Mouse (Mus musculus) heart, embryonic 15.5 days (tissue): ENCODE results near the gene Ddx54. TPM values are rescaled to one million over a fixed set of nuclear protein-coding genes. Genes with fewer than 3 reads are reported as not detected.

Experiments used
- ATAC-seq: fragments of 200-750 bp; cut with Nextera tagmentation; replicated peaks from 2 replicates; pipeline ENCODE4 v1.8.0; 2017; ENCODE audit warnings: low read depth, moderate TSS enrichment; ENCODE audit not compliant: insufficient number of reproducible peaks, insufficient read depth, low FRiP score
- H3K27ac ChIP-seq: fragments of 300-500 bp; sonication (generic); 2 replicates; pipeline ENCODE4 v1.5.1; 2015; ENCODE audit warnings: mild to moderate bottlenecking, inconsistent platforms
- H3K27me3 ChIP-seq: fragments of 300-500 bp; sonication (generic); 2 replicates; pipeline ENCODE4 v1.6.1; 2015; ENCODE audit warnings: inconsistent platforms
- H3K36me3 ChIP-seq: fragments of 300-500 bp; sonication (generic); 2 replicates; pipeline ENCODE4 v1.6.1; 2015; ENCODE audit warnings: mild to moderate bottlenecking, inconsistent platforms
- H3K4me1 ChIP-seq: fragments of 300-500 bp; sonication (generic); replicated peaks from 2 replicates; pipeline ENCODE4 v1.6.1; 2015; ENCODE audit warnings: inconsistent platforms
- H3K4me2 ChIP-seq: fragments of 300-500 bp; sonication (generic); 2 replicates; pipeline ENCODE4 v1.6.1; 2015; ENCODE audit warnings: inconsistent platforms, mild to moderate bottlenecking, moderate library complexity
- H3K4me3 ChIP-seq: fragments of 300-500 bp; sonication (generic); 2 replicates; pipeline ENCODE4 v1.5.1; 2015; ENCODE audit warnings: mild to moderate bottlenecking, inconsistent platforms
- H3K9ac ChIP-seq: fragments of 300-500 bp; sonication (generic); 2 replicates; pipeline ENCODE4 v1.6.1; 2015; ENCODE audit warnings: mild to moderate bottlenecking, inconsistent platforms
- H3K9me3 ChIP-seq: fragments of 300-500 bp; sonication (generic); replicated peaks from 2 replicates; pipeline ENCODE4 v1.6.1; 2016; ENCODE audit warnings: inconsistent platforms
- WGBS: fragments of 180-500 bp; shearing (Covaris S2); methylation state at CpG from one replicate; pipeline ENCODE4 v1.1.7; 2015; ENCODE audit warnings: mixed read lengths; 5-methylcytosine and 5-hydroxymethylcytosine counted together
- polyA plus RNA-seq: library from polyadenylated mRNA; unstranded; fragments of >200 nt; fragmentation: Nextera tagmentation; extraction: Ambion mirVana; gene quantifications from 2 replicates; pipeline ENCODE4 v1.2.1, GENCODE M21; 2015

Ddx54 gene
- polyA plus RNA-seq, 1 experiment from 2014 or later: 23.4 TPM

DNA sequence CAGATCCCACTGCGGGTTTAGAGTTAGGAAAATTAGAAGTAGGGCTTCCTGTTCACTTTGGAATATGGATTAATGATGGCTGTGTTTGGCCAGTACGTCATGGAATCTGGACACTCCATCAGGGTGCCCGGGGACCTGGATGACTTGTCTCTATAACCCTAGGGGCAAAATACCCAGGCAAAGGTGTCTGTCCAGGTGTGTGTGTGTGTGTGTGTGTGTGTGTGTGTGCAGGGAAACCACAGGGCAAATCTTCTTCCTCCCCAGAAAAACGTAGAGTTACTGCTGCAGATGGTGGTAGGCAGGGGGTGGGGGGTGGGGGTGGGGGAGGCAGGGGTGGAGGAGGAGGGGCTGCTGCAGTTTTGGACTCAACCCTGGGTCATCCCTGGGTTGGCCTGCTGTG, 34.8 kb downstream of the Ddx54 start:
- Histone ChIP-seq H3K36me3 (no peaks in the 10 kb centered on the region), H3K27me3 (peaks cover 56% of the 10 kb centered on the region), H3K4me3 (no peak overlapping the region), H3K4me1 (peaks cover 24% of the 10 kb centered on the region), H3K27ac (no peak overlapping the region), H3K4me2 (no peak overlapping the region), H3K9me3 (no peaks in the 10 kb centered on the region), H3K9ac (no peak overlapping the region)
- ATAC-seq: no peak
- 61% methylated on average over 4 of the region's 4 CpGs for WGBS

DNA sequence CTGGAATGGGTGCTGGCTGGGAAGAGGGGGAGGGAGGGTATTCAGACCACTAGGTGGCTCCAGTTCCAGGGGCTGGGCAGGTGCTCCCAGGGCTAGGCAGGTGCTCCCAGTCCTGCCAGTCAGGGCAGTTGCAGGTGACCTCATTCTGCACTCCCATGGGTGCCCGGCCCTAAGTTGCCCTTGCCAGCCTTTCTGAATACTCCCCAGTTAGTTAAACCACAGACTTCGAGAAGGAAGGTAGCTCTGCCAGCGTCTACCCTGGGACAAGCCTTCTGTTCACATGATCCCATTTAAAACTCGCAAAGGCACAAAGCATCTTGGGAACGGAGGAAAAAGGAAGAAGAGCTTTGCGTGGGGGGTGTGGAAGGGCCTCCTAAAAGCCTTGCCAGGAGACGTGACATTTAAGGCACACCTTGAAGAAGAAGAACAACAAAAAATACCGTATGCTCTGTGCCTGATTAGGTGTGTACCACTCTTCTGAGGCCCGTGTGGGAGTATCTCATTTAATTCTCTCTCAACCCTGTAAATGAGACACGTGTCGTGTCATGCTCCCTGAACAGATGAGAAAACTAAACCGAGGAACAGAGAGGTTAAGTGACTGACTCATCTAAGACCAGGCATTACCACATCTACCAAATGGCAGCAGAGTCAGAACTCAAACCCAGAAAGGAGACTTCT, 35.4 kb downstream of the Ddx54 start:
- ATAC-seq: no peak
- Histone ChIP-seq H3K9ac (no peak overlapping the region), H3K4me2 (peak overlapping the region; percentile 68), H3K27me3 (peaks cover 58% of the 10 kb centered on the region), H3K27ac (no peak overlapping the region), H3K4me3 (peak overlapping the region; percentile 40), H3K36me3 (no peaks in the 10 kb centered on the region), H3K9me3 (no peaks in the 10 kb centered on the region), H3K4me1 (peaks cover 24% of the 10 kb centered on the region)
- WGBS: 25% methylated on average over 12 of the region's 12 CpGs

DNA sequence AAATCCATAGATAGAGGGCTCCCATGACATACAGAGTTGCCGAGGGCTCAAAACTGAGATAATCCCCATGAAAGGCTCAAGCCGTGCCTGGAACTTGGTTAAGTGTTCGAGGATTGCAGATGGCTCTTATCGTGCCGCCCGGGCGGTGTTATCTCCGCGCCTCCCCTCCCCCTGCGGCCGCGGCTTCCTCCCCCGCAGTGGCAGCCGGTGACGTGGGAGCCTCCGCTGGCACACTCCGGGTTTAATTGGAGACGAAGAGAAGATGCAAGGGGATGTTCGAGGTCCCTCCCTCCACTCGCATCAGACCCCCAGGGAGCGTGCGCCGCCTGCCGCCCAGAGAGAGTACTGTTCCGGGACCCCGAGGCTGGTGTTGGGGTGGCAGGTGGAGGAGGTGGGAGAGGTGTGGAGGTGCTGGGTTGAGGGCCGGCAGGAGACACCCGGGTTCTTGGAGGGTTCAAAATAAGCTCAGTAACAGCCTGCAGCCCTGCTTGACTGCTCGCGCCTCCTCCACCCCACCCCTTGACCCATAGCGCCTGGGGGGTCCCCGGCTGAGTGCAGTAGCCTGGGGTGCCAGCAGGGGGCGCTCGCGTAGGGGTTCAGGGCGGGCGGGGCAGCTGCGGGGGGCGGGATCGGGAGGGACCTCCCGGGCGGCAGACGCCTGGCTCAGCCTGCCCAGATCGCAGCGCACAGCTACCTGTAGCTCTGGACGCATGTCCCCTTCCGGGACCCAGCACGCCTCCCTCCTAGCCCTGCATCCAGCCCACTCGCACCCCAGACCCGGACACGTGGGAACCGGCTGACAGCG, 36.2 kb downstream of the Ddx54 start, which contains the start of gene Rasal1:
Gene Rasal1, plus strand, starts transcription at position 244 of the 805 bp plus-strand sequence.
- Histone ChIP-seq H3K27ac (no peak within 1 kb of the TSS), H3K9me3 (no peaks in the 10 kb centered on the region), H3K9ac (peak within 1 kb of the TSS; percentile 14; the same call in 1 of the 2 replicates), H3K27me3 (peaks cover 62% of the 10 kb centered on the region), H3K36me3 (no peaks in the 10 kb centered on the region), H3K4me1 (peaks cover 20% of the 10 kb centered on the region), H3K4me3 (peak within 1 kb of the TSS; percentile 40), H3K4me2 (peak within 1 kb of the TSS; percentile 68)
- WGBS: under 1% methylated on average over 51 of the region's 53 CpGs
- peak; percentile 45; the same call in 1 of the 2 replicates for ATAC-seq

DNA sequence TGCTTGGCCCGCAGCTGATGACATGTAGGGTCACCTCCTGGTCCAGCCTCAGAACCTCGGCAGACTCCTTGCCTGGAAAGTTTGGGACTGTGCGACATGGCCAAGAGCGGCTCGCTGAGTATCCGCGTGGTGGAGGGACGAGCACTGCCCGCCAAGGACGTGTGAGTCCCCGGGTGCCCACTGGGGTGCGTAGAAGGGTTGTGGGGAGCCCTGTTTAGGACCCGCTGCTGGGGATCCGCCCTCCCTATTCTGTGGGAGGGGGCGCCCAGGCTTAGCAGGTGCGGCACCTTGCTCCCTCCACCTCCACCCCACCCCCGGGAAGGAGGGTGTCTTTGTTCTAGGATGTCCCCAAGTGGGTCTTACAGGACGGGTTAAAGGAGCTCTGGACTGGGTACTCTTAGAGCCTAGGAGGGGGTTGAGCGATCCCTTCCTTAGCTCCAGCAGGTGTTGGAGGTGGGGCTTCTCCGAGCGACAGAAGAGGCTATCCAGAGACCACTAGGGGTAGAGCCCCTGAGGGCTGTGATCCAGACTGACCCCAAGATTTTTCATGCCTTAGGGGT, 36.9 kb downstream of the Ddx54 start:
- Histone ChIP-seq H3K27ac (no peak overlapping the region), H3K4me2 (peak overlapping the region; percentile 68), H3K4me3 (peak overlapping the region; percentile 40), H3K36me3 (no peaks in the 10 kb centered on the region), H3K4me1 (peaks cover 17% of the 10 kb centered on the region), H3K27me3 (peaks cover 63% of the 10 kb centered on the region), H3K9me3 (no peaks in the 10 kb centered on the region), H3K9ac (no peak overlapping the region; the same call in 1 of the 2 replicates)
- 3% methylated on average over 21 of the region's 21 CpGs for WGBS
- ATAC-seq: no peak

DNA sequence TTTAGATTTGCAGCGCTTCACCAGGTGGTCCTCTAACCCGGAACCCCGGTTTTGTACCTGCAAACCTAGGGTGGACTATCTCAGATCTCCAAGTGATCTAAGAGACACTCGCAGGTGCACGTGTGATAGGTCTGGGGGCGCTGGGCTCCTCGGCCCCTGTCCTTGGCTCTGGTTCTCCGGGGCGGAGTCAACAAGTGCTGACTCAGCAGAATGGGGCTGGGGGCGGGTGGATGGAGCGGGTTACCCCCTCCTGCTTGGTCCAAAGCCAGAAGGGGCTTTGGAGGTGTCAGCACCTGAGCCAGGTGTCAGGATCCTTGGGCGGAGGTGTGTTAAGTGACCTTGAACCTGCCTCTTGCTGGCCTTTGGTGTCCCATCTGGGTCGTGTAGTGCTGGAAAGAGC, 37.4 kb downstream of the Ddx54 start:
- Histone ChIP-seq H3K4me2 (no peak overlapping the region), H3K27ac (no peak overlapping the region), H3K27me3 (peaks cover 65% of the 10 kb centered on the region), H3K4me3 (peak overlapping the region; percentile 40; the same call in 1 of the 2 replicates), H3K4me1 (peaks cover 17% of the 10 kb centered on the region), H3K9ac (no peak overlapping the region), H3K9me3 (no peaks in the 10 kb centered on the region), H3K36me3 (no peaks in the 10 kb centered on the region)
- WGBS: 24% methylated on average over 13 of the region's 13 CpGs
- no peak for ATAC-seq

DNA sequence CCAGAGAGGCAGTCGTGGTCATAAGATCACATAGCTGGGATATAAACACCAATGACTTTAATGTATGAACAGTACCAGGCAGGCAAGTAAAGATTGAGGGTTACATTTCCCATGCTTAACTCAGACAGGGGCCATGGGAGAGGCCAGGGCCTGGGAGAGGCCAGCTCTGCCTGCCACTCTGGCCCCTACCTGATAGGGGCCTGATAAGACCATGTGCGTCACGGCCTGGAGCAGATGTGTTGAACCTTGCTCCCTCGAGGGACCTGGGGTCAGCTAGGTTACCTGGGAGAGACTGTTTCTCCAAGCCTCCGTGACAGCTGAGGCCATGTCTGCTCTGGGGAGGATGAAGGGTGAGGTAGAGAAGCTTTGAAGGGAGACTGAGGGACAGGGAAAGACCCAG, 38.7 kb downstream of the Ddx54 start:
- Histone ChIP-seq H3K9ac (no peak overlapping the region), H3K27ac (no peak overlapping the region), H3K9me3 (no peaks in the 10 kb centered on the region), H3K27me3 (peaks cover 66% of the 10 kb centered on the region), H3K4me2 (no peak overlapping the region), H3K4me3 (no peak overlapping the region), H3K36me3 (no peaks in the 10 kb centered on the region), H3K4me1 (peaks cover 17% of the 10 kb centered on the region)
- 35% methylated on average over 5 of the region's 5 CpGs for WGBS
- ATAC-seq: no peak

DNA sequence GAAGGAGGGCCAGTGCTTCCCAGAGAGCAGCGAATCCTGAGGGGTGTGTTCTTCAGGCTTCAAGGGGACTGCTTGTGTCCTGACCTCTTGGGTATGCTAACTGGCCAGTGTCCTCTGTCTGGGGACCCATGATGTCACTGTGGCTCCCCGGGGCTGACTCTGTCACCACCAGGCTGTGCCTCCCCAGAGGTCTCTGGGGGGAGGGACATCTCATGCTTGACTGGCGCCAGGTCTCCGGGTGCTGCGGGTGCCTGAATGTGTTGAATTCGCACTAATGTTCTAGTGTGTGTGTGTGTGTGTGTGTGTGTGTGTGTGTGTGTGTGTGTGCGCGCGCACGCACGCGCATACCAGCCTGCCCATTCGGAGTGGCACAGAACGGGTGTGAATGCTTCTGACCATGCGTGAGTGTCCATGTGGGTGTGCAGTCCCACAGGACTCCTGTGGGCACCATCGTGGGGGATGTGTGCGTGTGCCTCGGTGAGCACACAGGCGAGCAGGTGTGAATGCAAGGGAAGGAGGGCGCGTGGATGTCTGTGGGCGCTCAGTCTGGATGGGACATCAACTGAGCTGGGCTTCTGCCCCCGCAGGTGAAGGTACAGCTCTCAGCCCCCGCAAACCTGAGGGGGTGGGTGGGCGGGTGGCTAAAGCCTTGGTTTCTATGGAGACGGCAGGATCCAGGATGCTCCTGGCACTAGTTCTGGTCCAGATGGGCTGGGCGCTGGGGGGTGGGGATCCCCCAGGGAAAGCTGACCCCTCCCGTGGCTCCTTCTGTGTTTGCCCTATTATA, 40.6 kb downstream of the Ddx54 start:
- no peak overlapping the region for H3K4me2 ChIP-seq
- no peak overlapping the region for H3K9ac ChIP-seq
- peaks cover 15% of the 10 kb centered on the region for H3K4me1 ChIP-seq
- WGBS: 78% methylated on average over 27 of the region's 28 CpGs
- no peak for ATAC-seq
- no peak overlapping the region for H3K4me3 ChIP-seq
- no peaks in the 10 kb centered on the region for H3K9me3 ChIP-seq
- no peak overlapping the region for H3K27ac ChIP-seq
- peaks cover 53% of the 10 kb centered on the region for H3K27me3 ChIP-seq
- H3K36me3 ChIP-seq: no peaks in the 10 kb centered on the region

DNA sequence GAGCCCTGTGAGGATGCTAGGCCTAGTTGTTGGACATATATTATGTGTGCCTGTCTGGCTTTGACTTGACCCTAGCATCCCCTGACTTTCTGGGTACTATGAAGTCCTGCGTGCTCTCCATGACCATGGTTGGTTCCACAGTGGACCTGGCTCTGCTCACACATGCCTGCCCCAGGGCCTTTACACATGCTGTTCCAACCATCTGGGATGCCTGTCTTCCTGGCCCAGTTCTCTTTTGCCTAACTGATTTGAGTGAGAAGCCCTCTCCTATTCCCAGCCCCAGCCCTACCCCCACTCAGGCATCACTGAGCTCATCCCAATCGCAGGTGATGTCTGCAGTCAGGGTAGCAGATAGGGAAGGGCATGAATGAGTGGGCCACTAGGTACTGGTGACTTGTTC, 41.3 kb downstream of the Ddx54 start:
- H3K9me3 ChIP-seq: no peaks in the 10 kb centered on the region
- no peak overlapping the region for H3K4me2 ChIP-seq
- no peak overlapping the region for H3K27ac ChIP-seq
- H3K36me3 ChIP-seq: no peaks in the 10 kb centered on the region
- H3K4me1 ChIP-seq: peaks cover 7% of the 10 kb centered on the region
- peaks cover 46% of the 10 kb centered on the region for H3K27me3 ChIP-seq
- no peak overlapping the region for H3K9ac ChIP-seq
- 92% methylated on average over 2 of the region's 2 CpGs for WGBS
- H3K4me3 ChIP-seq: no peak overlapping the region
- no peak for ATAC-seq

DNA sequence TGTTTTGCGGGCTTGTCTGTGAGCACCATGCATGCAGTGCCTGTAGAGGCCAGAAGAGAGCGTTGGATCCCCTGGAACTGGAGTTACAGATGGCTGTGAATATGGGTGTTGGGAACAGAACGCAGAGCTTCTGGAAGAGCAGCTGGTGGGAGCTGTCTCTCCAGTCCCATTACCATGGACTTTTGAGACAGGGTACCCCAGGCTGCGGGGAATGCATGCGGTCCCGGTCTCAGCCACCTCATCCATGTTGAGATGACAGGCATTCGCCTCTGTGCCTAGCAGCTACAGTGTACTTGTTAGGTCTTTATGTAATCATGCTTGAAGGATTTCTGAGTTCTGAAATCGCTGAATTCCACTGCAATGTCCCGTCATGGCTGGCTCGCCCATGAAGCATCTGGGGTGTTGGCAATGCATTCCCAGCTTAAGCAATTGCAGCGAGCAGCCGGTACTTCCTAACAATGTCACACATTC, 43.8 kb downstream of the Ddx54 start:
- H3K27me3 ChIP-seq: peaks cover 29% of the 10 kb centered on the region

DNA sequence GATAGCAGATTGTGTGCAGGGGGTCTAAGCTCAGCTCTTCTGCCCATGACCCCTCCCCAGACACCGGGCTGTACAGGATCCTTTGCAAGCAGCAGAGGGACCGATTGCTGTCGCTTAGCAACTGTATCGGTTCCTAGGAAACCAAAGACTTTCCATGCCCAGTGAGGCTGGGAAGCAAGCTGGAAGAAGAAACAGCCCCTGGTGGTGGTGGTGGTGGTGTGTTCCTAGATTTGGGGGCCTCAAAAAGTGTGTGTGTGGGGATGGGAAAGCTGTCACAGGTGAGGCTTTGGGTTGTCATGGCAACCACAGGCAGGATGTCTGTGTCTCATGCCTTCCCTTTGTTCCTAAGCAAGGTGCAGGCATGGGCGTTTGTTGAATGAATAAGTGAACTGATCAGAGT, 48.3 kb downstream of the Ddx54 start:
- Histone ChIP-seq H3K4me3 (no peak overlapping the region), H3K27me3 (peaks cover 35% of the 10 kb centered on the region), H3K27ac (no peak overlapping the region), H3K9me3 (no peaks in the 10 kb centered on the region), H3K4me1 (no peaks in the 10 kb centered on the region), H3K9ac (no peak overlapping the region), H3K36me3 (no peaks in the 10 kb centered on the region), H3K4me2 (no peak overlapping the region)
- ATAC-seq: no peak
- whole genome bisulfite sequencing: 44% methylated on average over 5 of the region's 5 CpGs

More for the DNA sequence above, 43.8 kb downstream of the Ddx54 start:
- WGBS: 77% methylated on average over 12 of the region's 12 CpGs
- no peak overlapping the region for H3K9ac ChIP-seq
- no peak overlapping the region for H3K27ac ChIP-seq
- H3K4me3 ChIP-seq: no peak overlapping the region
- no peak for ATAC-seq
- H3K36me3 ChIP-seq: no peaks in the 10 kb centered on the region
- H3K9me3 ChIP-seq: no peaks in the 10 kb centered on the region
- H3K4me1 ChIP-seq: no peaks in the 10 kb centered on the region
- no peak overlapping the region for H3K4me2 ChIP-seq

DNA sequence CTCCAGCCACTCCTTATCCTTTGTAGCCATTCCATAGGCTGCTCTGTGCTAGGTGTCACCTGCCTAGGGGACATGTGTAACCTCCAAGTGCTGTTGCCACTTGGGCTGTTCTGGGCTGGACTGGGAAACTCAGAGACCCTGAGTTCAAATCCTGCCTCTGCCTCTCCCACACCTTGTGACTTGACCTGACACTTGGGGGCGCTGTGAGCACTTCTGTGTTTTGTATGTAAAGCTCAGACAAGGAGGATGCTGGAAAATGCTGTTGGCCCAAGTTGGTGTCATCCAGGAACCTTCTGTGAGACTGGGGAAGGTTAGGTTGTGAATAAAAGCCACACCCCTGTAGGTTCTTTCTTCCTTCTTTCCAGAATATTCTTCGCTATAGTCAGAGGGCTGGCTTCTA, 52.3 kb downstream of the Ddx54 start:
- Histone ChIP-seq H3K27me3 (peaks cover 40% of the 10 kb centered on the region), H3K36me3 (no peaks in the 10 kb centered on the region), H3K9me3 (no peaks in the 10 kb centered on the region), H3K9ac (no peak overlapping the region), H3K4me3 (no peak overlapping the region), H3K4me1 (no peaks in the 10 kb centered on the region), H3K27ac (no peak overlapping the region), H3K4me2 (no peak overlapping the region)
- no peak for ATAC-seq
- 61% methylated on average over 2 of the region's 2 CpGs for whole genome bisulfite sequencing
